Mouse (Mus musculus): ENCODE data around the gene Fignl2. TPM values are rescaled to one million over a fixed set of nuclear protein-coding genes. Genes with fewer than 3 reads are reported as not detected.

Gene Fignl2
- polyA plus RNA-seq, 1 experiment from 2014 or later, result 0.34 TPM

- Histone ChIP-seq H3K4me3 (ENCODE audit: low read depth, low read length) (no peak overlapping the region), H3K27me3 (ENCODE audit: insufficient read depth, low read length) (0 out of 2 replicates have a peak, but pooled peaks cover 4% of the 10 kb centered on the region), H3K4me1 (ENCODE audit: insufficient read depth) (0 out of 2 replicates have a peak, but pooled peaks cover 3% of the 10 kb centered on the region), H3K4me2 (no peak overlapping the region), H3K9me3 (ENCODE audit: low read depth, low read length) (no peaks in the 10 kb centered on the region), H3K9ac (no peak overlapping the region), H3K27ac (ENCODE audit: low read depth) (no peak overlapping the region), H3K36me3 (ENCODE audit: insufficient read depth) (no peaks in the 10 kb centered on the region)
- ATAC-seq (ENCODE audit: insufficient read depth) (no peak), DNase-seq (no peak)
- 68% methylated on average over 6 of the region's 6 CpGs for WGBS
- no peak for TF ChIP-seq CTCF (IDR thresholded peaks at IDR 0.05; ENCODE audit: low read depth)
Measured at GRCm38 (mm10) chr15:101011352-101011751, 67.0 kb downstream of the Fignl2 start.

- H3K36me3 ChIP-seq (ENCODE audit: insufficient read depth), result no peaks in the 10 kb centered on the region
- 0 out of 2 replicates have a peak, but pooled peaks cover 4% of the 10 kb centered on the region for H3K27me3 ChIP-seq (ENCODE audit: insufficient read depth, low read length)
- H3K4me2 ChIP-seq, result peak overlapping the region; percentile 24; the same call in 1 of the 2 replicates
- no peak overlapping the region for H3K9ac ChIP-seq
- no peak overlapping the region for H3K4me3 ChIP-seq (ENCODE audit: low read depth, low read length)
- ATAC-seq (ENCODE audit: insufficient read depth) (no peak), DNase-seq (peak; percentile 78)
- no peak for TF ChIP-seq CTCF (IDR thresholded peaks at IDR 0.05; ENCODE audit: low read depth)
- H3K9me3 ChIP-seq (ENCODE audit: low read depth, low read length), result no peaks in the 10 kb centered on the region
- 0 out of 2 replicates have a peak, but pooled peaks cover 3% of the 10 kb centered on the region for H3K4me1 ChIP-seq (ENCODE audit: insufficient read depth)
- H3K27ac ChIP-seq (ENCODE audit: low read depth), result no peak overlapping the region
- WGBS, result 51% methylated on average over 14 of the region's 14 CpGs
Measured at GRCm38 (mm10) chr15:101008386-101009010, 69.9 kb downstream of the Fignl2 start.

- no peak overlapping the region for H3K4me3 ChIP-seq (ENCODE audit: low read depth, low read length)
- no peaks in the 10 kb centered on the region for H3K36me3 ChIP-seq (ENCODE audit: insufficient read depth)
Measured at GRCm38 (mm10) chr15:101007236-101007635, 71.1 kb downstream of the Fignl2 start.

GRCm38 (mm10) chr15:101006251-101007040 lies 71.9 kb downstream of the Fignl2 start:
- 13% methylated on average over 14 of the region's 15 CpGs for WGBS
- DNase-seq (peak; percentile 75), ATAC-seq (ENCODE audit: insufficient read depth) (peak; percentile 92)
- H3K36me3 ChIP-seq (ENCODE audit: insufficient read depth), result no peaks in the 10 kb centered on the region
- H3K9me3 ChIP-seq (ENCODE audit: low read depth, low read length), result no peaks in the 10 kb centered on the region
- peak overlapping the region; percentile 60 for H3K4me2 ChIP-seq
- H3K4me1 ChIP-seq (ENCODE audit: insufficient read depth), result 0 out of 2 replicates have a peak, but pooled peaks cover 3% of the 10 kb centered on the region
- H3K27me3 ChIP-seq (ENCODE audit: insufficient read depth, low read length), result 0 out of 2 replicates have a peak, but pooled peaks cover 4% of the 10 kb centered on the region
- no peak for TF ChIP-seq CTCF (IDR thresholded peaks at IDR 0.05; ENCODE audit: low read depth)
- peak overlapping the region; percentile 37 for H3K4me3 ChIP-seq (ENCODE audit: low read depth, low read length)
- H3K27ac ChIP-seq (ENCODE audit: low read depth), result no peak overlapping the region
- H3K9ac ChIP-seq, result peak overlapping the region; percentile 13

More at GRCm38 (mm10) chr15:101007236-101007635, 71.1 kb downstream of the Fignl2 start:
- ATAC-seq (ENCODE audit: insufficient read depth), result no peak
- Histone ChIP-seq H3K9me3 (ENCODE audit: low read depth, low read length) (no peaks in the 10 kb centered on the region), H3K27me3 (ENCODE audit: insufficient read depth, low read length) (0 out of 2 replicates have a peak, but pooled peaks cover 4% of the 10 kb centered on the region), H3K4me2 (peak overlapping the region; percentile 60), H3K4me1 (ENCODE audit: insufficient read depth) (0 out of 2 replicates have a peak, but pooled peaks cover 3% of the 10 kb centered on the region), H3K9ac (no peak overlapping the region), H3K27ac (ENCODE audit: low read depth) (no peak overlapping the region)
- TF ChIP-seq CTCF (IDR thresholded peaks at IDR 0.05; ENCODE audit: low read depth), result no peak
- DNase-seq, result no peak
- WGBS, result 67% methylated on average over 7 of the region's 7 CpGs

GRCm38 (mm10) chr15:101005717-101006116 lies 72.7 kb downstream of the Fignl2 start:
- 0 out of 2 replicates have a peak, but pooled peaks cover 3% of the 10 kb centered on the region for H3K4me1 ChIP-seq (ENCODE audit: insufficient read depth)
- H3K9me3 ChIP-seq (ENCODE audit: low read depth, low read length), result no peaks in the 10 kb centered on the region
- no peak for ATAC-seq (ENCODE audit: insufficient read depth)
- H3K9ac ChIP-seq, result no peak overlapping the region
- WGBS, result 81% methylated on average over 8 of the region's 8 CpGs
- TF ChIP-seq CTCF (IDR thresholded peaks at IDR 0.05; ENCODE audit: low read depth), result no peak
- DNase-seq, result no peak
- H3K27ac ChIP-seq (ENCODE audit: low read depth), result no peak overlapping the region
- no peaks in the 10 kb centered on the region for H3K36me3 ChIP-seq (ENCODE audit: insufficient read depth)
- H3K27me3 ChIP-seq (ENCODE audit: insufficient read depth, low read length), result 0 out of 2 replicates have a peak, but pooled peaks cover 4% of the 10 kb centered on the region
- H3K4me2 ChIP-seq, result no peak overlapping the region
- no peak overlapping the region for H3K4me3 ChIP-seq (ENCODE audit: low read depth, low read length)

- no peak overlapping the region for H3K9ac ChIP-seq
- no peak overlapping the region for H3K27ac ChIP-seq (ENCODE audit: low read depth)
- 0 out of 2 replicates have a peak, but pooled peaks cover 4% of the 10 kb centered on the region for H3K27me3 ChIP-seq (ENCODE audit: insufficient read depth, low read length)
- no peaks in the 10 kb centered on the region for H3K9me3 ChIP-seq (ENCODE audit: low read depth, low read length)
- 69% methylated on average over 3 of the region's 3 CpGs for WGBS
- ATAC-seq (ENCODE audit: insufficient read depth) (no peak), DNase-seq (no peak)
- H3K4me1 ChIP-seq (ENCODE audit: insufficient read depth), result 0 out of 2 replicates have a peak, but pooled peaks cover 3% of the 10 kb centered on the region
- H3K36me3 ChIP-seq (ENCODE audit: insufficient read depth), result no peaks in the 10 kb centered on the region
- no peak overlapping the region for H3K4me2 ChIP-seq
- no peak for TF ChIP-seq CTCF (IDR thresholded peaks at IDR 0.05; ENCODE audit: low read depth)
- H3K4me3 ChIP-seq (ENCODE audit: low read depth, low read length), result no peak overlapping the region
Measured at GRCm38 (mm10) chr15:101004538-101004937, 73.8 kb downstream of the Fignl2 start.

- DNase-seq (no peak), ATAC-seq (ENCODE audit: insufficient read depth) (no peak)
- Histone ChIP-seq H3K36me3 (ENCODE audit: insufficient read depth) (no peaks in the 10 kb centered on the region), H3K4me3 (ENCODE audit: low read depth, low read length) (no peak overlapping the region), H3K27me3 (ENCODE audit: insufficient read depth, low read length) (0 out of 2 replicates have a peak, but pooled peaks cover 4% of the 10 kb centered on the region), H3K9me3 (ENCODE audit: low read depth, low read length) (no peaks in the 10 kb centered on the region), H3K27ac (ENCODE audit: low read depth) (no peak overlapping the region), H3K9ac (no peak overlapping the region), H3K4me1 (ENCODE audit: insufficient read depth) (0 out of 2 replicates have a peak, but pooled peaks cover 3% of the 10 kb centered on the region), H3K4me2 (no peak overlapping the region)
- no peak for TF ChIP-seq CTCF (IDR thresholded peaks at IDR 0.05; ENCODE audit: low read depth)
- WGBS, result 88% methylated on average over 3 of the region's 3 CpGs
Measured at GRCm38 (mm10) chr15:101002466-101002865, 75.9 kb downstream of the Fignl2 start.

Data from lung, embryonic 14.5 days (tissue).